Mouse (Mus musculus) lung, embryonic 15.5 days (tissue): Measurements from ENCODE around the gene Col27a1. TPM values are rescaled to one million over a fixed set of nuclear protein-coding genes. Genes with fewer than 3 reads are reported as not detected.

ENCODE experiments used
- ATAC-seq: fragments of 200-750 bp; cut with Nextera tagmentation; 2 replicates; pipeline ENCODE4 v1.8.0; 2017; ENCODE audit warnings: moderate number of reproducible peaks, borderline replicate concordance; ENCODE audit not compliant: low FRiP score, low TSS enrichment; ENCODE audit errors: extremely low read depth
- H3K27ac ChIP-seq: fragments of 300-500 bp; sonication (generic); 2 replicates; pipeline ENCODE4 v1.5.1; 2015; ENCODE audit warnings: moderate library complexity, mild to moderate bottlenecking, inconsistent platforms
- H3K27me3 ChIP-seq: fragments of 300-500 bp; sonication (generic); 2 replicates; pipeline ENCODE4 v1.6.1; 2015; ENCODE audit warnings: inconsistent platforms
- H3K36me3 ChIP-seq: fragments of 300-500 bp; sonication (generic); 2 replicates; pipeline ENCODE4 v1.6.1; 2015; ENCODE audit warnings: inconsistent platforms
- H3K4me1 ChIP-seq: fragments of 300-500 bp; sonication (generic); 2 replicates; pipeline ENCODE4 v1.6.1; 2015; ENCODE audit warnings: inconsistent platforms
- H3K4me2 ChIP-seq: fragments of 300-500 bp; sonication (generic); 2 replicates; pipeline ENCODE4 v1.6.1; 2015; ENCODE audit warnings: inconsistent platforms, mild to moderate bottlenecking, moderate library complexity
- H3K4me3 ChIP-seq: fragments of 300-500 bp; sonication (generic); 2 replicates; pipeline ENCODE4 v1.5.1; 2015; ENCODE audit warnings: mild to moderate bottlenecking, inconsistent platforms
- H3K9ac ChIP-seq: fragments of 300-500 bp; sonication (generic); 2 replicates; pipeline ENCODE4 v1.6.1; 2015; ENCODE audit warnings: inconsistent platforms
- H3K9me3 ChIP-seq: fragments of 300-500 bp; sonication (generic); 2 replicates; pipeline ENCODE4 v1.6.1; 2016; ENCODE audit warnings: inconsistent platforms
- WGBS: fragments of 180-500 bp; shearing (Covaris S2); methylation state at CpG from one replicate; pipeline ENCODE4 v1.1.7; 2015; 5-methylcytosine and 5-hydroxymethylcytosine counted together
- polyA plus RNA-seq: library from polyadenylated mRNA; unstranded; fragments of >200 nt; fragmentation: Nextera tagmentation; extraction: Ambion mirVana; gene quantifications from 2 replicates; pipeline ENCODE4 v1.2.1, GENCODE M21; 2015

Col27a1 gene
- polyA plus RNA-seq, 1 experiment from 2014 or later, result 20.3 TPM

DNA sequence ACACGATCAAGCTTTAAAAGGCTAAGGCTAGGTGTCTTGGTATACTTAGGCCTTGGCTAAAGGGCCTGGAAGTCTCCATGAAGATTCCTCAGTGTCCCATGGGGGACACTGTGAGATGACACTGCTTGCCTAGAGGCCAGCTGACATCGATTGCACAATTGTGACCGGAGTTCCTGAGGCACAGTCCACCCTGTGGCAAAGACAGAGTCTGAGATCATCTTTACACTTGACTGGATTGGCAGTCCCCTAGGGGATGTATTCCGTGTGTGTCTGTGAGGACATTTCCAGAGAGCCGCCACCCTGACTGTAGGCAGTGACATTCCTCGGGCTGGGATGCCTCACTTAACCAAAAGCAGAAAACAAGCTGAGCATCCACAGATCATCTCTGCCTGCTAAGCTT, 146.1 kb downstream of the Col27a1 start:
- 77% methylated on average over 6 of the region's 6 CpGs for WGBS
- no peaks in the 10 kb centered on the region for H3K4me1 ChIP-seq
- H3K36me3 ChIP-seq, result no peaks in the 10 kb centered on the region
- H3K4me2 ChIP-seq, result no peak overlapping the region
- H3K4me3 ChIP-seq, result no peak overlapping the region
- ATAC-seq, result no peak
- H3K27me3 ChIP-seq, result no peaks in the 10 kb centered on the region
- no peak overlapping the region for H3K27ac ChIP-seq
- H3K9me3 ChIP-seq, result no peaks in the 10 kb centered on the region
- no peak overlapping the region for H3K9ac ChIP-seq

DNA sequence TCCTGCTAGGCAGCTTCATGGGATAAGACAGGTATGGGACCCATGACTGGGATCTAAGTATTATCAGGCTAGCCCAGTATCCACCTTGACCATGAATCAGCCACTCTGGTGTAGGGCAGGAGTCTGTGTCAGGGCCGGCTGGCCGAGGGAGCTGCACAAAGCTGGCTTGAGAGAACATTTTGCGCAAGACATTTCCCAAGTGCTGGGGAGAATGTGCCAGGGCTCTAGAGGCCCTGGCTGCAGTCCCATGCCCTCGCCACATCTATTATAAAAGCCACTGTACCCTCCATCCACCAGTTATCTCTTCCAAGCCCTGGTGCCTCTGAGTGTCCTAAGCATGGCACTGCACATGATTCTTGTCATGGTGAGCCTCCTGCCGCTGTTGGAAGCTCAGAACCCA, 148.3 kb downstream of the Col27a1 start, which contains the start of gene Orm2:
Gene Orm2, plus strand, starts transcription at position 300 of the 400 bp plus-strand sequence.
- H3K4me1 ChIP-seq, result no peaks in the 10 kb centered on the region
- H3K36me3 ChIP-seq, result no peaks in the 10 kb centered on the region
- H3K27me3 ChIP-seq, result no peaks in the 10 kb centered on the region
- H3K27ac ChIP-seq, result no peak within 1 kb of the TSS
- no peak within 1 kb of the TSS for H3K4me2 ChIP-seq
- H3K4me3 ChIP-seq, result no peak within 1 kb of the TSS
- H3K9me3 ChIP-seq, result no peaks in the 10 kb centered on the region
- H3K9ac ChIP-seq, result no peak within 1 kb of the TSS
- no peak for ATAC-seq
- WGBS, result 70% methylated on average over 5 of the region's 5 CpGs

DNA sequence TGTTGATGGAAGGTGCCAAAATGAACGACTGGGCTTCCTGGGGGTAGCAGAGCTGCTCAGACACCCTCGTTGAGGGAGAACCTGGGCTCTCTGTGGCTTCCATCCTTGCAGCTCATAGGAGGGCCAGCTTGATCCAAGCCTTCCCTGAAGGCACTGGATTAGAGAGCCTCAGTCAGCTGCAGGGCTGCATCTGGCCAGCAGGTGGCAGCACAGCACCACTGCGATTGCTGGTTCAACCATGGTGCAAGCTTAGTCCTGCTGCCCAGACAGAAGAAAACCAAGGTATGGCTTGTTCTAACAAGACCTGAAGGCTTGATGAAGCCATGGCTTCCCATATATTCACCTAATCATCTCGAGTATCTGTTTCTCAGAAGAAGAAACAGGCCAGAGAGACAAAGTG, 154.8 kb downstream of the Col27a1 start:
- Histone ChIP-seq H3K4me3 (no peak overlapping the region), H3K9me3 (no peaks in the 10 kb centered on the region), H3K9ac (no peak overlapping the region), H3K27me3 (no peaks in the 10 kb centered on the region), H3K36me3 (peaks cover 43% of the 10 kb centered on the region), H3K4me2 (no peak overlapping the region), H3K4me1 (no peaks in the 10 kb centered on the region), H3K27ac (no peak overlapping the region)
- ATAC-seq, result peak; percentile 35; the same call in 1 of the 2 replicates
- WGBS, result 19% methylated on average over 4 of the region's 4 CpGs

DNA sequence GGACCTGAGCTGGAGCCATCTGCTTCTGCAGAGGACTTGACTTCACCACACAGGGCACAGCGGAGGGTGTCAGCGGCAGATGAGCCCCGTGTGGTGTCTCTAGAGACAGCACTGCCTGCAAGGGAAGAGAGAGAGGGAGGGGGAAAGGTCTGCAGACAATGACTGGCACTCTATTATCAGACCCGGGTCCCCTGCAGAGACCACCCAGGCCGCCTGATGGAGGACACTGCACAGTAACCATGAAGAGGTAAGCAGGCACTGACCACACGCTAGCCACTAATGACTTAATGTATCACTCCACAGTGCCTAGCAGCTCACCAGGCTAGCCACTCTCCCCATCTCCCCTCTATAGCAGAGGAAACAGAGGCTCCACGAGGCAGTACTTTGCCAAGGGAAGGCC, 157.1 kb downstream of the Col27a1 start:
- Histone ChIP-seq H3K4me1 (no peaks in the 10 kb centered on the region), H3K36me3 (peaks cover 51% of the 10 kb centered on the region), H3K9ac (no peak overlapping the region), H3K9me3 (no peaks in the 10 kb centered on the region), H3K4me2 (no peak overlapping the region), H3K27ac (no peak overlapping the region), H3K27me3 (no peaks in the 10 kb centered on the region), H3K4me3 (no peak overlapping the region)
- 53% methylated on average over 7 of the region's 7 CpGs for WGBS
- no peak for ATAC-seq

DNA sequence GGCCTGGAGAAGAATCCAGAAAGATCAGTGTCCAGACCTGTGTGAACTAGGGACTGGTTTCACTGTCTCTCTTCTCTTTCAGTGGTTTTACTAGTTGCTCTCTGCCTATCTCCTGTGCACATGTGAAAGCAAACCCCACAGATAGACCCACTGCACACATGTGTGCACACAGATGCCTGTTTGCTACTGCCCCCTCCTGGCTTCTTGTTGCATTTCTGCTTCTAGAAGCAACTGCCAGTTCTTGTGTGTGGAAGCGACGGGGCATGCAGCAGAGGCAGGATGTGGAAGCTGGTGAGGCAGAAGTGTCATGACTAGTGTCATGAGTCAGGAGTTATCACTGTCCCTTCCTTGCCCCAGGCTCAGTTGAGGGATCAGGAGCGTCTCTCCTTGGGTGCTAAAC, 158.1 kb downstream of the Col27a1 start:
- peaks cover 60% of the 10 kb centered on the region for H3K36me3 ChIP-seq
- H3K27me3 ChIP-seq, result no peaks in the 10 kb centered on the region
- no peak overlapping the region for H3K9ac ChIP-seq
- no peak overlapping the region for H3K4me3 ChIP-seq
- H3K4me1 ChIP-seq, result no peaks in the 10 kb centered on the region
- no peaks in the 10 kb centered on the region for H3K9me3 ChIP-seq
- WGBS, result 42% methylated on average over 3 of the region's 3 CpGs
- no peak overlapping the region for H3K27ac ChIP-seq
- ATAC-seq, result no peak
- H3K4me2 ChIP-seq, result no peak overlapping the region

DNA sequence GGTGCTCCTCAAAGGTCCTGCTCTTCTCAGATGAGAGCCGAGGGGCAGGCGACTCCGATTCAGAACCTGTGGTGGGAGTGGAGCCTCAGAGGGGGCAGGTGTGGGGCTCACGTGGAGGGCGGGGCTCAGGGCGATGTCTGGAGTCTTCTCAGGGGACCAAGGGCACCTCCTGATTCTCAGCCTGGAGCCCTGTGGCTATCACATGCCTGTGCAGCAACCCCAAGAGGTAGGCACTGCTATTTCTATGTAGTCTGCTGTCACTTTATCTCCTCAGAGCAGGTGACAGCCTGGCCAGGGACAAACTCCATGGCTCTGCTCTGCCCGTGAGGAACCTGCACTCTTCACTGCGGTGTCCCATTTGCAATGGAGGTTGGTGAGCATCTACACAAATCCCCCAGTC, 159.6 kb downstream of the Col27a1 start:
- Histone ChIP-seq H3K36me3 (peaks cover 63% of the 10 kb centered on the region), H3K4me1 (no peaks in the 10 kb centered on the region), H3K9ac (no peak overlapping the region), H3K9me3 (no peaks in the 10 kb centered on the region), H3K27me3 (no peaks in the 10 kb centered on the region), H3K4me2 (no peak overlapping the region), H3K4me3 (no peak overlapping the region), H3K27ac (no peak overlapping the region)
- WGBS, result 94% methylated on average over 8 of the region's 8 CpGs
- no peak for ATAC-seq

DNA sequence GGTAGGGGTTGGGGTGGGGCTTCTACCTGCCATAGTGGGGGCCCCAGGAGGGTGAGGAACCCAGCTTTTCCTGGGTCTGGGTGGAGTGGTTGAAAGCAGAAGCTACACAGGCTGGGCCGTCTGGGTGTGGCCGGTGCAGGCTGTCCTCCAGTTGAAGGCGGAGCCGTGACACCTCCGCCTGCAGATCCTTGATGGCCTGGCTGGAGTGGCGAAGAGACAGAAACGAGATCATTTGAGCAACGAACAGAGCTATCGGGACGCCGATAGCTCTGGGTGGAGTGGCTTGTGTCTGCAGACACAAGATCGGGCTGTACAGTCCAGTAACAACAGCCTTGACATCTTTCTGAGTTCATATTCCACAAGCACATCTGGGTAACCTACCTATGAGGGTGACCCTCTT, 160.5 kb downstream of the Col27a1 start:
- Histone ChIP-seq H3K4me2 (no peak overlapping the region), H3K4me1 (no peaks in the 10 kb centered on the region), H3K27me3 (no peaks in the 10 kb centered on the region), H3K36me3 (peaks cover 65% of the 10 kb centered on the region), H3K9me3 (no peaks in the 10 kb centered on the region), H3K9ac (no peak overlapping the region), H3K27ac (no peak overlapping the region), H3K4me3 (no peak overlapping the region)
- 75% methylated on average over 12 of the region's 12 CpGs for WGBS
- ATAC-seq, result peak; percentile 14; the same call in 1 of the 2 replicates

DNA sequence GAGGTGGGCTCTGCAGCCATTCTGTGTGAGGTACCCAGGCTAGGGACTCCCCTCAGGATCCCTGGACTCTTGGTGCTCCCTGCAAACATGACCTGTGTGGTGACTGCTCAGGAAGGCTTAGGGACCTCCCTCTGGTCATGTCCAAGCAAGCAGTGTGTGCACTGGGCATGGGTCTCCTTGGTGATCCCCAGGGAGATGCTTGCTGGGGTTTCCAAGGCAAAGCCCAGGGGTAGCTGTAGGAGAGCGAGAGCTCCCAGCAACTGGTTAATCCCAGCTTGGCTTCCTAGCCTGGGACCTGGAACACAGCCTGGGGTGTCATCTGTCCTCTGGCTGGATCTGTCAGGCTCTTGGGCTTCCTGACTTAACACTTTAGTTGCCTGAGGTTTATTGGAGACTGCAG, 161.6 kb downstream of the Col27a1 start:
- no peak overlapping the region for H3K4me2 ChIP-seq
- H3K4me1 ChIP-seq, result no peaks in the 10 kb centered on the region
- peaks cover 65% of the 10 kb centered on the region for H3K36me3 ChIP-seq
- no peaks in the 10 kb centered on the region for H3K9me3 ChIP-seq
- H3K9ac ChIP-seq, result no peak overlapping the region
- H3K27me3 ChIP-seq, result no peaks in the 10 kb centered on the region
- H3K4me3 ChIP-seq, result no peak overlapping the region
- H3K27ac ChIP-seq, result no peak overlapping the region
- WGBS, result 52% methylated on average over 1 of the region's 1 CpGs
- ATAC-seq, result no peak

DNA sequence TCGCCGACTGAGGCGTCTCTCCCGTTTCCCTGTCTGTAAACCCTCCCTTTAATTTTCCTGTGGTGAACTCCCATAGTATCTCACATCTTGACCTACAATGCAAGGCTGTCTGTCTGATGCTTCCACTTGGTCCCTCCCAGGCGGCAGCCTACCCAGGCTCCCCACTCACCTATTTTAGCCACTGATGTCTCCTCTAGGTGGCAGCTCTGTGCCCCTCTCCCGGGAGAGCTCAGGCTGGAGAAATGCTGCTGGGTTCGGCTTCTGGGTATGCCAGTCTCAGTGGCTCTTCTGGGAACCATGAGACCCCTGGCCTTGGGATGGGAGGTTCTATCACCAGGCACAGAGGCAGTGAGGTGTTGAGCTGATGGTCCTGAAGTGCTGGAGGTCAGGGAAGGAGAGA, 163.7 kb downstream of the Col27a1 start:
- Histone ChIP-seq H3K4me3 (no peak overlapping the region), H3K9ac (no peak overlapping the region), H3K27me3 (no peaks in the 10 kb centered on the region), H3K9me3 (no peaks in the 10 kb centered on the region), H3K36me3 (peaks cover 73% of the 10 kb centered on the region), H3K4me2 (no peak overlapping the region), H3K27ac (no peak overlapping the region), H3K4me1 (no peaks in the 10 kb centered on the region)
- 61% methylated on average over 7 of the region's 7 CpGs for WGBS
- no peak for ATAC-seq

DNA sequence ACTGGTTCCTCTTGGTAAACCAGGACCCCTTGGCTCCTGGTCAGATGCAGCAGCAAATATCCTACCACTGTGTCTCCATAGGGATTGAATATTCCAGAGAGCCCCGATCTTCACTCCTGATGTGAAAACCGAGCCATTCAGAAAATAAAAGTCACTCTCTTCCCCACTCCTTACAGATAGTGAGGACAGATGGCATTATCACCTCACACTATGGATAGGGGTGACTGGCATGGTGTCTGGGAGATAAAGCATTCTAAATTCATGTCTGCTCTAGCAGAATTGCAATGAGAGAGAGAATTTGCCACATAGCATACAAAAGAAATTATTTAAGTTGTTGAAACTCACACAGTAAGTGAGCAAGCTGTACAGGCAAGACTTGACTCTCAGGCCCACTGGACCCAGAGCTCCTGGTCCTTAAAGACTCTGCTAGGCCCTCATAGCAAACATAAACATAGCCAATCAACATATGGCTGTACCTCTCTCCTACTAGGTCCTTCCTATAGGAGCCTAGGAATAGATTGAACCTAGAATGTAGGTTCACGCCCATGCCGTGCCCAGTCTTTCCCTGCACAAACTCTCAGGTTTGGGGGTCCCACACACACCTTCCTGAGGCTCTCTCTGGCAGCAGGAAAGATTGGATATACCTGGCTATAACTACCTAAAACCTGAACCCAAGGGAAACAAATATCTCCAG, 169.0 kb downstream of the Col27a1 start:
- no peak overlapping the region for H3K4me3 ChIP-seq
- H3K4me1 ChIP-seq, result no peaks in the 10 kb centered on the region
- WGBS, result 91% methylated on average over 4 of the region's 4 CpGs
- no peaks in the 10 kb centered on the region for H3K9me3 ChIP-seq
- H3K36me3 ChIP-seq, result peaks cover 63% of the 10 kb centered on the region
- no peak overlapping the region for H3K27ac ChIP-seq
- no peak overlapping the region for H3K4me2 ChIP-seq
- ATAC-seq, result no peak
- H3K27me3 ChIP-seq, result no peaks in the 10 kb centered on the region
- H3K9ac ChIP-seq, result no peak overlapping the region

DNA sequence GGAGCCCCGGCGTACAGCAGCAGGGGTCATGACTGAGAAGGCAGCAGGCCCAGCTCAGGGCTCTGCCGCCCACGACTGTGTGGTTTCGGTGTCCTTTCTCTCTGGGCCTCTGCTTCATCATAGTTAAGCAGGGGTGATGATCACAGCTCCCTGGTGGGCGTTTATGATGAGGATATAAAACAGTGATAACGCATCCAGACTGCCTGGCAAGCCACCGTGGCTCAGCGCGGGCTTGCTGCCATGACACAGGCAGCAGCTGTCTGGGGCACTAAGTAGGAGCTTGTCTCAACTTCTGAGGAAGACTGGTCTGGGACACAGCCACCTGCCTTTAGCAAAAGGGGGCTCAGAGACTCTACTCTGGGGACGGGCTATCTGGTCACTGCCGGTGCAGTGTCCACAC, 169.7 kb downstream of the Col27a1 start:
- Histone ChIP-seq H3K4me1 (no peaks in the 10 kb centered on the region), H3K9ac (no peak overlapping the region), H3K4me3 (no peak overlapping the region), H3K27ac (no peak overlapping the region), H3K36me3 (peaks cover 60% of the 10 kb centered on the region), H3K9me3 (no peaks in the 10 kb centered on the region), H3K4me2 (no peak overlapping the region), H3K27me3 (no peaks in the 10 kb centered on the region)
- WGBS, result 87% methylated on average over 12 of the region's 12 CpGs
- no peak for ATAC-seq

DNA sequence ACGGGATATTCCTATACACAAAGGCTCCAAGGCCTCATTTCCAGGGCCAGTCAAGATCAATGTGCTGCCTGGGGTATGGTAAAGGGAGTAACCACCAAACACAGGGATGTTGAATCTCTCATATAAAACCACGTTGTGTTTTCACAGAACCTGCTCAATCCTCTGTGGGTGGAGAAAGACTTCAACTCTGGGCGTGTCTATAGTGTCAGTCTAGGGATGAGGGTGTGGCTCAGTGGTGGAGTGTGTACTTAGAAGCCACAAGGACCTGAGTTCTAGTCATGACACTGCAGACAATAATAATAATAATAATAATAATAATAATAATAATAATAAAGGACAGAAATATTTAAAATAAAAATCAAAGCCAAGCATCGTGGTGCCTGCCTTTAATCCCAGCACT, 170.5 kb downstream of the Col27a1 start:
- Histone ChIP-seq H3K4me1 (no peaks in the 10 kb centered on the region), H3K27ac (no peak overlapping the region), H3K9me3 (no peaks in the 10 kb centered on the region), H3K27me3 (no peaks in the 10 kb centered on the region), H3K9ac (no peak overlapping the region), H3K36me3 (peaks cover 58% of the 10 kb centered on the region), H3K4me2 (no peak overlapping the region), H3K4me3 (no peak overlapping the region)
- 86% methylated on average over 4 of the region's 4 CpGs for WGBS
- ATAC-seq, result no peak
